Mouse (Mus musculus) layer of hippocampus, postnatal 36 days (tissue): ENCODE measurements at regions not wholly inside any gene's neighbourhood (a gene's known extent, or its start where the extent isn't known, plus 50 kb on each side); places are given as distances from the start of the nearest gene placed in this dataset.

Experiments
- DNase-seq, 2 experiments: peaks; one replicate each; pipeline ENCODE4 v3.0.0; 2022

DNA sequence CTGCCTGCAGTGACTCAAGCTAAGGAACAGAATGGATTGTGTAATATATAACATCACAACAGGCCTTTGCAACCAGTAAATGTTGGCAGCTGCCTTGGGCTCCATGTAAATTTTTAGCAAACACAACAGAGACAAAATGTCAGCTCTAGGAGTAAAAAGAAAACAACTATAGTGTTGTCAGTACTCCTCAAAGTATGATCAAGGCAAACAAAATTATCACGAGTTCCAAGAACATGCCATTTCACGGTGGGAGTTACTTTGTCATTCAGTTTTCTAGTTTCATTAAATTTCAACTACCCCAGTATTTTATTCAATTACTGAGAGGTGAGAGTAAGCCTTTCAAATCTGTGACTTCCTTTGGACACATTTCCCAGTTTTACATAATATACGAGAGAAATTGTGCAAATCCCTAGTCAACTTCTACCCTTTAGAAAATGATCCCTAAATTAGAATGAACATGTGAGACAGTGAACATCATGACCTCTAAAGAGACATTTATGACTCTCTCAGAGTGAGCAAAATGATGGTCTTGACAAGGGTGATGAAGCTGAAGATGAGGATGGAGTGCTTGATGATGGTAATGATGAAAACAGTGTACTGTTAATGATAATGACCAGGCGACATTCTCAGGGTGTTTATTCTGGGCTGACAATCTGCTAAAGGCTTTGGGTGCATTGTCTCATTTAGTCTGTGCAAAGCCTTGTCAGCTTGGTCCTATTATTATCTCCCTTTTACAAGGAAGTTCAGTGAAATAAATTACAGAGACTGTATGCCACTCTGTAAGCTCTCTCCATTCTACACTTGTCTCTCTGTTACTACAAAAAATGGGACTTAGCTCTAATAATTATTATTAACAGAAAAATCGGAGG is 209.7 kb upstream of the Etaa1 start:
- no peak for DNase-seq

GRCm38 (mm10) chr11:18156506-18156905 is 202.8 kb upstream of the Etaa1 start:
- DNase-seq, result no peak

- DNase-seq, result peak; percentile 4 to 11
Observed at GRCm38 (mm10) chr11:18151788-18152563, 198.3 kb upstream of the Etaa1 start.

- DNase-seq, result no peak
Observed at GRCm38 (mm10) chr11:18151369-18151768, 197.7 kb upstream of the Etaa1 start.

DNA sequence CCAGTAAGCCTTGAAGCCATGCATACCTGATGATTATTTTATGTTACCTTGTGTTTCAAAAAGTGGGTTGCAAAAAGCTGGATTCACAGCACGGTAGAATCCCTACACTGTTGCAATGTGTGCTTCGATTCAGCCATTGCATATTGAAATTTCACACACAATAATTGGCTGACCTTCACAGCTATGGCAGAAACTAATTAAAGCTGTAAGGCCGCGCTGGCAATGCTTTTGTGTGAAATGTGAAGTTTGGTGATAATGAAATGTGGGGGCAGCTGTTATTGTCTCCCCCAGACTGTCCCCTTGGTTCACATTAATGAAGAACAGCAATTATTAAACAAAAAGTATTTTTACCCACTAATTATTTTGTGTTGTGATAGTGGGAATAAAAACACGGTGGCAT is 173.8 kb upstream of the Etaa1 start:
- DNase-seq, result no peak

GRCm38 (mm10) chr11:18123031-18123430 is 169.4 kb upstream of the Etaa1 start:
- no peak for DNase-seq

DNA sequence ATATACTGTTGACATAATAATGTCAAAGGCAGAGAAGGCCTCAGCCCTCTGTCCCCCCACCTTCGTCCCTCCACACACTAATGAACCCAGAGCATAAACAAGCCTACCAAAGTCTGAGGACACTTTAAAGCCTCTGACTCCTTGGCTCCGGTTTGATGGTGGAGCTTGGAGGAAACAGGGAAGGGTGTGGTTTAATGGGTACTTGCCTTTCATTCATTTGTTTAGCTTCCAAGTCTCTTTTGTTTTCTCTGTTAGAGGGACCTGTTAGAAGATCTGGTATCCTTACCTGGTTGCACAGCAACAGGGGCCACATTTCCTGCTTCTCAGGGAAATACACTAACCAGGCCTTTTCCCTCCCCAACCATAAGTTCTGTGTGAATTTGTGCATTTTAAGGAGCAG is 168.9 kb upstream of the Etaa1 start:
- no peak for DNase-seq

GRCm38 (mm10) chr11:18115693-18116450 is 162.2 kb upstream of the Etaa1 start:
- peak; percentile 32 to 34 for DNase-seq

GRCm38 (mm10) chr11:18102841-18103240 is 149.2 kb upstream of the Etaa1 start:
- DNase-seq, result no peak

DNA sequence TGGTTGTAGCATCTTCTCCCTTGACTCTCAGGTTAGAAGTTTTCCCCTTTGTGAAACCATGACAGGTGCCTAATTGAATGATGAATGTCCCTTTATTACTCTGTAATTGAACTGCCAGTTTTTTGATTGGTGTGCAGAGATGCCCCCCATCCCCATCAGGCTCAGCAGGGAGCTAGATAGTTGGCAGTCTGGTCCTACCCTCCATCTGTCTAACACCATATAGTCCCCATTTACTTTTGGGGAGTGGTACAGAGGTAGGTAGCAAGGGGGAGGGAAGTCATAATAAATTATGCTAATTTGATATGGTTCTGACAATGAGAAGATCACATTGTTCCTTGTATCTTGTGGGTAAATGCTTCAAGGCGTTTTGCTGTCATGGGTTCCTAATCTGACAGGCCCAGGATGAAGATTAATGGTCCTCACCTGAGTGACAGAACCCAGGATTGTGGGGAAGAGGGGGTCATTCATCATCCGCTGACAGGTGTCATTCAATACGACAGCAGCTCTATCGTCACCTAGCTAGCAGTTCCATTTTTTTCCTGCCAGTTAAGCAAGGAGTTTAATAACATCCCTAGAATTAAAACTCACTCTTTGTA is 122.3 kb upstream of the Etaa1 start:
- DNase-seq, result no peak

DNA sequence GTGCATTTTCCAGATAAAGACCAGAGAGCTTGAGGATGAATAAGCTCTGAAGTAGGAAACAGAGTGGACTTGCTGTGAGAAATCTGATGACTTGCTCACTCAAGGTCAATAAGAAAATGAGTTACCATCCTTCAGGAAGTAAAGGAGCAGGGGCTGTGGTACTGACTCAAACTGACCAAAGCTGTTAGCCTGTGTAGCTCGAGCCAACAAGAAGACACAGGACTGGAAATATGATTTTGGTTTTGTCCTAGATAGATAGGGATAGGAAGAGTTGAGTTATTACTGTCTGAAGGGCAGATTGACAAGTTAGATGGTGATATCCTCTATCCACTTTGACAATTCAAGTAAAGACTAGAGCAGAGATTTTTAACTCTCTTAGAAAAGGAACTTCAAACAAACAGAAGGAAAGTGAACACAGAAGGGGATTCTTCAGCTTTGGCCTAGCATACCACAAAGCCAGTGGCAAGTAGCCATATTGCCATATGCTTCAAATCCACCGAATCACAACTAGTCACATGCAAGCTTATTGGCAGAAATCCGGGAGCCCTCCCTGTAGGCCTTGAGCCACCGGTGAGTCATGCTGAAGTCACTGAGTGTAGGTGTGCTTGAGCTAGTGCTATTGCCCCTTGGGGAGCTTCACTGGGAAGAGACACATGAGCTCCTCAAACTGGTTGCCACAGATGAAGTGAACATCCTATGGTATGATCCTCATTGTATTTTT is 117.1 kb upstream of the Etaa1 start:
- no peak for DNase-seq

DNA sequence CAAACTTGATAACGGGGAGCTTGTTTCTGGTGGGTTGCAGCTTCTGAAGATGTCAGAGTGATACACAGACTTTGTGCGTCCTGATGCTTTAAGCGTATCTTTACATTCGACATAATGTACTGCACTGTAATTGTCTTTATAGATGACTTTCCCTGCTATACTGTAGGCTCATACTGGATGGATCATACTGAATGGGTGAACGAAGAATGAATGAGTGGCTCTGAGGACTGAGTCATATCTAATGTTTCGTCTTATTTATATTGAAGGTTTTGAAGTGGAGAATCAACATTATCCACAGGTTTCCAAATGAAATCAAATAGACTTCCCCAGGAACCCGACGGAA is 116.3 kb upstream of the Etaa1 start:
- DNase-seq, result no peak

DNA sequence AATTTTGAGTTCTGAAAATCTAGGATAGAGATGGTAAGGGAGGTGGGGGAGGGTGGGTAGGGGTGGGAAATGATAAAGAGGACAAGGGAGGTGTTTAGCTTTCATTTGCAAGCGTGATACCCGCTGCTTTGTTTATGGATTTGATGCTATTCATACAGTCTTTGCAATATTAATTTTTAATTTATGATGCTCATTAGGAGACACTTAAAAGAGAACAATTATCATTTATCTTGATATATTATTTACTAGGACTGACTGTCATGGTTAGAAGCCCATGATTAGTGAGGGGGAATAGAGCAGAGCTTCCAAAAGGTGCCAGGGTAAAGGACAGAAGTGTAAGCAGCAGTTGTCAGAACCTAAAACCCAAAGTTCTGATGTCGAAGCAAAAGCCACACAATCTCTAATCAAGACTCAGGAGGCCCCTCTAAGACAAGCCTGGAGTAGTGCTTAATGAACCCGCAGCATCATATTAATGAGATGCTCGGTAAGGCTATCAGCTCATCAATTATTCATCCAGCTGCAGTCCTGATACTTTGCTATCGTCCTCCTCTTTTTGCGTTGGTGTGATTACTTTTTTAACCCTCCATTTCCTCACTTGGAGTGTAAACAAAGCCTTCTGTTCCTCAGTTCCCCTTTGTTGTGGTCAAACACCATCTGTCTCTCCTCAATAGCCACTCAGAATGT is 115.8 kb upstream of the Etaa1 start:
- no peak for DNase-seq

DNA sequence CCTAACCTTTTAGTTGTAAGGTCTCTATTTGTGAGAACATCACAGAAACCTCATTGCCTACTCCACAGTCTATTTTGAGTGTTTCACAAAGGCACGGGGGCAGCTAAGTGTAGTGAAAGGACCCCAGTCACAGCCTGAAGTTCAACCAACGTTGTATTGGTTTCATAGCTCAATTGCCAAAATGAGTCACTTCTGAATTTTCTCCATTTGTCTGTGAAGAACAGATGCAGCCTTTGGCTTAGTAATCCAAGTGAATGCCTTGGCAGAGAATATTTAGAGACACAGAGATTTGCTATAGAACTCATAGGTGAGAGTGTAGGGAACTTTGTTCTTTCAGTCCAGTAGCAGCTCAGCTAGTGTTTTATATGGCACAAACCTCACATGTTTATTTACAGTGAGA is 114.4 kb upstream of the Etaa1 start:
- no peak for DNase-seq

DNA sequence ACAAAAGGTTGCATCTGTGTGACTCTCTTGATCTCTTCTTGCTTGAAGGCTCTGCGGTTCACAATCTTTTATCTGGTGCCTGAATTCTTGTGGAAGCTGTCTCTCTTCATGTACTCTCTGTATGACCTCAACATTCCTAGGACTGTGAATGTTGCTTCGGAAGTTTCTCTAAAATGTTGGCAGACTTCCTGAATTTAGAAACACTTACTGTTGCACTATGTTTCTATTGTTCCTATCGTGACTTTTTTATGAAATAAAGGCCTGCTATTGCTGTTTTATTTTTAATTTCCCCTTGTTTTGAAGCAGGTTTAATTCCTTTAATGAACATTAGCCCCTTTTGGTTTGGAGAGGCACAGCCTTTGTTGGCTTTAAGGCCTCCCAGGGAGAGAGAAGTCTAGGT is 114.0 kb upstream of the Etaa1 start:
- DNase-seq, result no peak

GRCm38 (mm10) chr11:18041589-18041988 is 87.9 kb upstream of the Etaa1 start:
- no peak for DNase-seq

- no peak for DNase-seq
Observed at GRCm38 (mm10) chr11:18031049-18031448, 77.4 kb upstream of the Etaa1 start.

DNA sequence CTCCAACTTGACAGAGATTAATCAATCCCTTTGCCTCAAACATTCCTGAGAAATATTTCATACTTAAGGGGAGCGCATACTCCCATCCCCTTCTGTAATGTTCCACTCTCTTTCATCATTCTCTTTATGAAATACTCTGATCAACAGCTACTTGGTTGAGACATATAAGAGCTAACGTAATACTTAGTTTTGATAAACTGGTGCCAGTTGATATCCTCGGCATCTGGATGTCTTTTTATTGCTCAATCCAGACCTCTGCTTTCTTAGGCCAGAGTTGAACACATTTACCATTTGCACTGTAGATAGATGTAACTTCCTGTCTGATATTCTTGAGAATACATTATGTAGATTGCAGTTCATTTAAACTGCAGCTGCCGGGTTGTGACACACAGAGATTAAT is 68.4 kb upstream of the Etaa1 start:
- no peak for DNase-seq

DNA sequence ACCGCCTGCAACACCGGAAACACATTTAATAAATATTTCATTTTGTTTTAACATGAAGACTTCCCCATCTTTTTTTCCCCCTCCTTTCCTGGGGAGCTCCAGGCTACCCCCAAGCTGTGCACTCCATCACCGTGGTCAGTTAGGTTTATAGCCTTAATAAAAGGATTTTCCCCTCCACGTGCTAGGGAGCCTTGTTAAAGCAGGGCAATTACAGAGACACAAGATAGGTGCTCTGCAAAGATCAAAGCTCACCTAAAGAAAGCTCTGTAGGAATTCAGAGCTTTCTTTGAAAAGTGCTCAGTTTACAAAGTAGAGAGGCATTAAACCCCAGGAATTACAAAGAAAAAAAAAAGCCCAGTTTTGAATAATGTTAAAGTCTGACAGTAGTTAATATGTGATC is 61.6 kb upstream of the Etaa1 start:
- DNase-seq, result no peak

DNA sequence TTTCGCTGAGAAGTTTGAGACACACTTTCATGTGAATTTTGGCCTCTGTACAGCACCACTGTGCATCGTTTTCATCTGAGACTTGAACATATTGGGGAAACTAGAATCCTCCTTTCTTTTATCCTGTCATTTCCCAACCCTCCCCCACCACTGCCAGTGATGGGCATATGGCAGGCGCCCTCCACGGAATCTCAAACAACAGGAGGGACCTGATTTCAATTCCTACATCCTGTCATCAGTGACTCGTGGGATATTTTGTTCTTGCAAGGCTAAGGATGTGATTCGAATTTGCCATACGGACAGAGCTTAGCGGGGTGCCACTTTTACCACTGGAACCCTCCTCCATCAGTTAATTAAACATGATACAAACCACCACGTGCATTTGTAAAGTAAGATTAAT is 60.9 kb upstream of the Etaa1 start:
- peak; percentile 4 to 9 for DNase-seq

- DNase-seq, result no peak
Observed at GRCm38 (mm10) chr11:18012085-18012484, 58.4 kb upstream of the Etaa1 start.
